Mouse (Mus musculus): Measurements from ENCODE around the gene Pcf11. TPM values are rescaled to one million over a fixed set of nuclear protein-coding genes. Genes with fewer than 3 reads are reported as not detected.
A peak's percentile ranks its signal among the peaks of the same experiment; 100 is the strongest.

The Pcf11 gene
- polyA plus RNA-seq, 1 experiment from 2014 or later: 24.5 TPM

DNA sequence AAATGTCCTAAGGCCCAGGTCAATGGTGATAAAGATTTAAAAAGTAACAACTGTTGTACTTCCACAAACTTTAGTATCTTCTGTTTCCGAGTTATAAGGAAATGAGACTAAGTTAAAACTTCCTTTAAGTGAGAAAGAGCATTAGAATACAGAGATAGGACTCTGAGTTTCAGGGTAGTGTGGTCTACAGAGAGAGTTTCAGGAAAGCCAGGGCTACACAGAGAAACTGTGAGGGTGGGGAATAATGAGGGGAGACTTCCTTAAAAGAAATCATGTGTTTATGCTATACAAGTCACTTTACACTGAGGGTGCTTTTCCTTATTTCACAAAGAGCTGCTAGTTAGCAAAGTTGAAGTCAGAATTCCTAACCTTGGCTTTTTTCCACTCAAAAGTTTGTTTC lies 16.4 kb downstream of the Pcf11 start:
- Histone ChIP-seq H3K4me1 (replicated peaks; ENCODE audit: control insufficient read depth, insufficient read depth, low read length) (0 out of 2 replicates have a peak, but pooled peaks cover 5% of the 10 kb centered on the region), H3K27ac (ENCODE audit: low read length) (no peak overlapping the region), H3K4me2 (ENCODE audit: low read length) (no peak overlapping the region), H3K9ac (replicated peaks; ENCODE audit: low read depth, low read length) (no peak overlapping the region), H3K9me3 (ENCODE audit: control insufficient read depth, low read length) (no peaks in the 10 kb centered on the region), H3K27me3 (replicated peaks; ENCODE audit: control insufficient read depth, insufficient read depth, low read length) (no peaks in the 10 kb centered on the region), H3K36me3 (ENCODE audit: control insufficient read depth, insufficient read depth) (peaks cover 21% of the 10 kb centered on the region), H3K4me3 (replicated peaks; ENCODE audit: low read length) (no peak overlapping the region)
- ATAC-seq: no peak
- 94% methylated on average over 1 of the region's 1 CpGs for WGBS

- Histone ChIP-seq H3K27me3 (replicated peaks; ENCODE audit: control insufficient read depth, insufficient read depth, low read length) (no peaks in the 10 kb centered on the region), H3K36me3 (ENCODE audit: control insufficient read depth, insufficient read depth) (peaks cover 17% of the 10 kb centered on the region), H3K9me3 (ENCODE audit: control insufficient read depth, low read length) (no peaks in the 10 kb centered on the region), H3K27ac (ENCODE audit: low read length) (no peak overlapping the region), H3K4me2 (ENCODE audit: low read length) (no peak overlapping the region), H3K4me3 (replicated peaks; ENCODE audit: low read length) (no peak overlapping the region), H3K9ac (replicated peaks; ENCODE audit: low read depth, low read length) (no peak overlapping the region), H3K4me1 (replicated peaks; ENCODE audit: control insufficient read depth, insufficient read depth, low read length) (no peaks in the 10 kb centered on the region)
- WGBS: 85% methylated on average over 7 of the region's 7 CpGs
- ATAC-seq: no peak
Observed at GRCm38 (mm10) chr7:92647790-92648189, 21.9 kb downstream of the Pcf11 start.

DNA sequence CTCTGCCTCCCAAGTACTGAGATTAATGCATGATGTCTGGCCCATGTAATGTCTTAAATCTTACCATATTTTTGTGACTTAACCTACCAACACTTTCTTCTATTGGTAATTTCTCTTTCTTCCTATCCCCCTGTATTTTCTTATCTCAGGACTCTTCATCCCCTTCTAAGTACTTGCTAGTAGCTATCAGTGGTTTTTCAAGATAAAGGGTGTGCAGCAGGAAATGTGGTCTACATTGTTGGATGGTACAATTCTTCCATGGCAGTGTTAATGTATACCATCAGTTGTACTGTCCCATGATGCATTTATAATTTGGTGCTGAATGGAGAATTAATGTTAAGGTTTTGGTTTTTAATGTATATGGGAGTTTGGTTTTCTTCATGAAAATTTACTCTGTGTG lies 27.4 kb downstream of the Pcf11 start:
- Histone ChIP-seq H3K4me3 (replicated peaks; ENCODE audit: low read length) (no peak overlapping the region), H3K4me2 (ENCODE audit: low read length) (no peak overlapping the region), H3K9me3 (ENCODE audit: control insufficient read depth, low read length) (no peaks in the 10 kb centered on the region), H3K36me3 (ENCODE audit: control insufficient read depth, insufficient read depth) (peaks cover 12% of the 10 kb centered on the region), H3K27ac (ENCODE audit: low read length) (no peak overlapping the region), H3K27me3 (replicated peaks; ENCODE audit: control insufficient read depth, insufficient read depth, low read length) (no peaks in the 10 kb centered on the region), H3K4me1 (replicated peaks; ENCODE audit: control insufficient read depth, insufficient read depth, low read length) (peaks cover 5% of the 10 kb centered on the region), H3K9ac (replicated peaks; ENCODE audit: low read depth, low read length) (no peak overlapping the region)
- ATAC-seq: no peak

DNA sequence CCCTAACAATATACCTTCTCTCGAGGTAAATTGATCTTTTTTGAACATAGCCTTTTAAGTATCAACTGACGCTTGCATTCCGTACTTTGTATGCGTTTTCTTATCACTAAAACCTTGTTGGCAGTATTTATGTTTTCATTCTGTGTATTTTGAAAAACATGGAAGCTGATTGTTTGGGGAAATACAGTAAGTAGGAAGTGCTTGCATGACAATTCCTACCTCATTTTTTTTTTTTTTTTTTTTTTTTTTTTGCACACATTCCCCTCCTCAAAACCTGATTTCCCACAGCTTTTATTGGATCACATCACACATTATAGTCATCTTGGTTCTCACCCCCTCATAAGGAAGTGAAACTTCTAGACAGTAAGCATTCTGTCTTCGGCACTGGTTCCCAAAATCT lies 31.7 kb downstream of the Pcf11 start:
- Histone ChIP-seq H3K4me2 (ENCODE audit: low read length) (peak overlapping the region; percentile 89), H3K27me3 (replicated peaks; ENCODE audit: control insufficient read depth, insufficient read depth, low read length) (no peaks in the 10 kb centered on the region), H3K9ac (replicated peaks; ENCODE audit: low read depth, low read length) (no peak overlapping the region), H3K4me3 (replicated peaks; ENCODE audit: low read length) (no peak overlapping the region; the same call in 1 of the 2 replicates), H3K36me3 (ENCODE audit: control insufficient read depth, insufficient read depth) (no peaks in the 10 kb centered on the region), H3K27ac (ENCODE audit: low read length) (no peak overlapping the region), H3K4me1 (replicated peaks; ENCODE audit: control insufficient read depth, insufficient read depth, low read length) (peaks cover 15% of the 10 kb centered on the region), H3K9me3 (ENCODE audit: control insufficient read depth, low read length) (no peaks in the 10 kb centered on the region)
- ATAC-seq: no peak
- WGBS: 90% methylated on average over 5 of the region's 5 CpGs

- Histone ChIP-seq H3K36me3 (ENCODE audit: control insufficient read depth, insufficient read depth) (no peaks in the 10 kb centered on the region), H3K27me3 (replicated peaks; ENCODE audit: control insufficient read depth, insufficient read depth, low read length) (no peaks in the 10 kb centered on the region), H3K4me2 (ENCODE audit: low read length) (peak within 1 kb of the TSS; percentile 97), H3K27ac (ENCODE audit: low read length) (peak within 1 kb of the TSS; percentile 83), H3K4me1 (replicated peaks; ENCODE audit: control insufficient read depth, insufficient read depth, low read length) (peaks cover 15% of the 10 kb centered on the region), H3K4me3 (replicated peaks; ENCODE audit: low read length) (peak within 1 kb of the TSS; percentile 97), H3K9ac (replicated peaks; ENCODE audit: low read depth, low read length) (peak within 1 kb of the TSS; percentile 78), H3K9me3 (ENCODE audit: control insufficient read depth, low read length) (no peaks in the 10 kb centered on the region)
- peak; percentile 99 for ATAC-seq
- under 1% methylated on average over 44 of the region's 44 CpGs for WGBS
Observed at GRCm38 (mm10) chr7:92637021-92637625, 32.6 kb downstream of the Pcf11 start, which contains the start of gene Ankrd42. Gene Ankrd42 (minus strand): TSS chr7:92637142.

- no peaks in the 10 kb centered on the region for H3K27me3 ChIP-seq (replicated peaks; ENCODE audit: control insufficient read depth, insufficient read depth, low read length)
- peak; percentile 73 for ATAC-seq
- H3K4me1 ChIP-seq (replicated peaks; ENCODE audit: control insufficient read depth, insufficient read depth, low read length): peaks cover 15% of the 10 kb centered on the region
- H3K4me2 ChIP-seq (ENCODE audit: low read length): peak overlapping the region; percentile 97
- H3K9ac ChIP-seq (replicated peaks; ENCODE audit: low read depth, low read length): peak overlapping the region; percentile 78
- 1% methylated on average over 49 of the region's 49 CpGs for WGBS
- H3K27ac ChIP-seq (ENCODE audit: low read length): peak overlapping the region; percentile 83; the same call in 1 of the 2 replicates
- no peaks in the 10 kb centered on the region for H3K9me3 ChIP-seq (ENCODE audit: control insufficient read depth, low read length)
- H3K36me3 ChIP-seq (ENCODE audit: control insufficient read depth, insufficient read depth): no peaks in the 10 kb centered on the region
- H3K4me3 ChIP-seq (replicated peaks; ENCODE audit: low read length): peak overlapping the region; percentile 97
Observed at GRCm38 (mm10) chr7:92636295-92637011, 33.3 kb downstream of the Pcf11 start.

- H3K36me3 ChIP-seq (ENCODE audit: control insufficient read depth, insufficient read depth): no peaks in the 10 kb centered on the region
- H3K27me3 ChIP-seq (replicated peaks; ENCODE audit: control insufficient read depth, insufficient read depth, low read length): no peaks in the 10 kb centered on the region
- no peak overlapping the region for H3K4me3 ChIP-seq (replicated peaks; ENCODE audit: low read length)
- H3K27ac ChIP-seq (ENCODE audit: low read length): no peak overlapping the region
- ATAC-seq: peak; percentile 47; the same call in 1 of the 2 replicates
- WGBS: 37% methylated on average over 2 of the region's 2 CpGs
- no peaks in the 10 kb centered on the region for H3K9me3 ChIP-seq (ENCODE audit: control insufficient read depth, low read length)
- no peaks in the 10 kb centered on the region for H3K4me1 ChIP-seq (replicated peaks; ENCODE audit: control insufficient read depth, insufficient read depth, low read length)
- no peak overlapping the region for H3K4me2 ChIP-seq (ENCODE audit: low read length)
- H3K9ac ChIP-seq (replicated peaks; ENCODE audit: low read depth, low read length): no peak overlapping the region
Observed at GRCm38 (mm10) chr7:92630167-92630566, 39.6 kb downstream of the Pcf11 start.

GRCm38 (mm10) chr7:92624488-92624887 lies 45.2 kb downstream of the Pcf11 start:
- Histone ChIP-seq H3K27me3 (replicated peaks; ENCODE audit: control insufficient read depth, insufficient read depth, low read length) (no peaks in the 10 kb centered on the region), H3K4me1 (replicated peaks; ENCODE audit: control insufficient read depth, insufficient read depth, low read length) (no peaks in the 10 kb centered on the region), H3K36me3 (ENCODE audit: control insufficient read depth, insufficient read depth) (no peaks in the 10 kb centered on the region), H3K27ac (ENCODE audit: low read length) (no peak overlapping the region), H3K9ac (replicated peaks; ENCODE audit: low read depth, low read length) (no peak overlapping the region), H3K4me3 (replicated peaks; ENCODE audit: low read length) (no peak overlapping the region), H3K4me2 (ENCODE audit: low read length) (no peak overlapping the region), H3K9me3 (ENCODE audit: control insufficient read depth, low read length) (no peaks in the 10 kb centered on the region)
- no peak for ATAC-seq
- 50% methylated on average over 2 of the region's 2 CpGs for WGBS

- no peak overlapping the region for H3K27ac ChIP-seq (ENCODE audit: low read length)
- H3K4me2 ChIP-seq (ENCODE audit: low read length): no peak overlapping the region
- peaks cover 6% of the 10 kb centered on the region; the same call in 1 of the 2 replicates for H3K36me3 ChIP-seq (ENCODE audit: control insufficient read depth, insufficient read depth)
- H3K27me3 ChIP-seq (replicated peaks; ENCODE audit: control insufficient read depth, insufficient read depth, low read length): no peaks in the 10 kb centered on the region
- ATAC-seq: no peak
- H3K4me1 ChIP-seq (replicated peaks; ENCODE audit: control insufficient read depth, insufficient read depth, low read length): no peaks in the 10 kb centered on the region
- 39% methylated on average over 7 of the region's 7 CpGs for WGBS
- no peak overlapping the region for H3K9ac ChIP-seq (replicated peaks; ENCODE audit: low read depth, low read length)
- H3K9me3 ChIP-seq (ENCODE audit: control insufficient read depth, low read length): no peaks in the 10 kb centered on the region
- no peak overlapping the region for H3K4me3 ChIP-seq (replicated peaks; ENCODE audit: low read length)
Observed at GRCm38 (mm10) chr7:92610830-92611229, 58.9 kb downstream of the Pcf11 start.
